Mouse (Mus musculus): Measurements from ENCODE around the gene H60b. TPM values are rescaled to one million over a fixed set of nuclear protein-coding genes. Genes with fewer than 3 reads are reported as not detected.
"Not testable (repeated sequence)": the region's sequence is repeated elsewhere in the genome, so short reads cannot be mapped to it uniquely, and the experiment has no call there.

The H60b gene
- total RNA-seq (2015) = not detected in 2 replicates
- not detected in 2 replicates for total RNA-seq (2017)

GRCm38 (mm10) chr10:22158310-22158999 is at the start of gene H60b, which contains the start of gene Raet1e:
Gene H60b (plus strand): TSS chr10:22158586.
Gene Raet1e (plus strand): TSS chr10:22158569.
- peak; percentile 97 for ATAC-seq (replicated peaks; ENCODE audit: poor library complexity)

- peak; percentile 39; the same call in 1 of the 2 replicates for ATAC-seq (replicated peaks; ENCODE audit: poor library complexity)
These were observed 17.6 kb upstream of the H60b start for GRCm38 (mm10) chr10:22140665-22141280.

GRCm38 (mm10) chr10:22142194-22142593 is 16.2 kb upstream of the H60b start:
- not testable (repeated sequence) for ATAC-seq (replicated peaks; ENCODE audit: poor library complexity)

- ATAC-seq (replicated peaks; ENCODE audit: poor library complexity) = no peak
These were observed 15.5 kb upstream of the H60b start for GRCm38 (mm10) chr10:22142926-22143325.

GRCm38 (mm10) chr10:22148441-22149072 is 9.8 kb upstream of the H60b start:
- ATAC-seq (replicated peaks; ENCODE audit: poor library complexity) = peak; percentile 82

GRCm38 (mm10) chr10:22149073-22149690 is 9.2 kb upstream of the H60b start, which contains the start of gene E030030I06Rik:
Gene E030030I06Rik (minus strand): TSS chr10:22149270.
- ATAC-seq (replicated peaks; ENCODE audit: poor library complexity) = no peak

GRCm38 (mm10) chr10:22149691-22150465 is 8.5 kb upstream of the H60b start:
- no peak for ATAC-seq (replicated peaks; ENCODE audit: poor library complexity)

- ATAC-seq (replicated peaks; ENCODE audit: poor library complexity) = peak; percentile 58
These were observed 7.8 kb upstream of the H60b start for GRCm38 (mm10) chr10:22150593-22150992.

- ATAC-seq (replicated peaks; ENCODE audit: poor library complexity) = 0 out of 2 replicates have a peak, but pooled peaks have one; percentile 12
These were observed 7.1 kb upstream of the H60b start for GRCm38 (mm10) chr10:22151056-22151862.

- not testable (repeated sequence) for ATAC-seq (replicated peaks; ENCODE audit: poor library complexity)
These were observed 6.3 kb upstream of the H60b start for GRCm38 (mm10) chr10:22151863-22152640.

- not testable (repeated sequence) for ATAC-seq (replicated peaks; ENCODE audit: poor library complexity)
These were observed 5.2 kb upstream of the H60b start for GRCm38 (mm10) chr10:22153147-22153690.

- not testable (repeated sequence) for ATAC-seq (replicated peaks; ENCODE audit: poor library complexity)
These were observed 4.3 kb upstream of the H60b start for GRCm38 (mm10) chr10:22154127-22154526.

GRCm38 (mm10) chr10:22154871-22155799 is 3.3 kb upstream of the H60b start:
- no peak for ATAC-seq (replicated peaks; ENCODE audit: poor library complexity)

GRCm38 (mm10) chr10:22159131-22159561 is 760 bp downstream of the H60b start:
- no peak for ATAC-seq (replicated peaks; ENCODE audit: poor library complexity)

GRCm38 (mm10) chr10:22159581-22160140 is 1.3 kb downstream of the H60b start:
- no peak for ATAC-seq (replicated peaks; ENCODE audit: poor library complexity)

- not testable (repeated sequence) for ATAC-seq (replicated peaks; ENCODE audit: poor library complexity)
These were observed 4.9 kb downstream of the H60b start for GRCm38 (mm10) chr10:22163279-22163678.

Measured in megakaryocyte progenitor cell, adult 5-6 weeks (primary cell).